Mouse (Mus musculus) forebrain, postnatal 0 days (tissue): ENCODE measurements around the gene Gpr179. TPM values are rescaled to one million over a fixed set of nuclear protein-coding genes. Genes with fewer than 3 reads are reported as not detected.

ENCODE experiments used
- ATAC-seq: fragments of 200-750 bp; cut with Nextera tagmentation; 2 replicates; pipeline ENCODE4 v1.8.0; 2017; ENCODE audit warnings: mild to moderate bottlenecking, moderate library complexity
- DNase-seq: peaks from one replicate; pipeline ENCODE4 v3.0.0-alpha.2; 2015
- H3K27ac ChIP-seq: fragments of 300-500 bp; sonication (generic); 2 replicates; pipeline ENCODE4 v1.5.1; 2014; ENCODE audit warnings: low read depth, mild to moderate bottlenecking, antibody characterized with exemption, low read length, moderate library complexity, mixed read lengths
- H3K27me3 ChIP-seq: fragments of 300-500 bp; sonication (generic); 2 replicates; pipeline ENCODE4 v1.6.1; 2014; ENCODE audit warnings: mild to moderate bottlenecking, low read length, mixed read lengths; ENCODE audit not compliant: insufficient read depth
- H3K36me3 ChIP-seq: fragments of 300-500 bp; sonication (generic); 2 replicates; pipeline ENCODE4 v1.6.1; 2014; ENCODE audit warnings: mild to moderate bottlenecking, moderate library complexity; ENCODE audit not compliant: insufficient read depth
- H3K4me1 ChIP-seq: fragments of 300-500 bp; sonication (generic); 2 replicates; pipeline ENCODE4 v1.6.1; 2014; ENCODE audit warnings: antibody characterized with exemption; ENCODE audit not compliant: insufficient read depth
- H3K4me2 ChIP-seq: fragments of 300-500 bp; sonication (generic); 2 replicates; pipeline ENCODE4 v1.6.1; 2014; ENCODE audit warnings: low read depth, mild to moderate bottlenecking, moderate library complexity
- H3K4me3 ChIP-seq: fragments of 300-500 bp; sonication (generic); 2 replicates; pipeline ENCODE4 v1.5.1; 2014; ENCODE audit warnings: low read depth, low read length, mixed read lengths
- H3K9ac ChIP-seq: fragments of 300-500 bp; sonication (generic); 2 replicates; pipeline ENCODE4 v1.6.1; 2014; ENCODE audit warnings: mild to moderate bottlenecking
- H3K9me3 ChIP-seq: fragments of 300-500 bp; sonication (generic); 2 replicates; pipeline ENCODE4 v1.6.1; 2016; ENCODE audit warnings: low read length
- CTCF ChIP-seq: sonication (generic); IDR thresholded peaks from 2 replicates; pipeline ENCODE4 v1.5.1; 2016; ENCODE audit warnings: antibody characterized with exemption, control low read depth, low read depth
- WGBS: fragments of 180-500 bp; shearing (Covaris S2); extraction: QIAGEN DNeasy Blood & Tissue Kit; methylation state at CpG from one replicate; pipeline ENCODE4 v1.1.7; 2014; 5-methylcytosine and 5-hydroxymethylcytosine counted together
- polyA plus RNA-seq: library from polyadenylated mRNA; unstranded; fragments of >200 nt; fragmentation: Nextera tagmentation; extraction: Ambion mirVana; gene quantifications from 2 replicates; pipeline ENCODE4 v1.2.1, GENCODE M21; 2015
- total RNA-seq: library from RNA; depleted of rRNA; stranded (reverse); fragments of >200 nt; gene quantifications from 2 replicates; pipeline ENCODE4 v1.2.3, GENCODE M21; 2014

Gpr179 gene
- total and polyA plus RNA-seq, 2 experiments from 2014 or later: 0.45 to 0.62 TPM

- ATAC-seq: no peak
- H3K27ac ChIP-seq: no peak overlapping the region
These were observed 8.3 kb downstream of the Gpr179 start for GRCm38 (mm10) chr11:97343619-97344018.

GRCm38 (mm10) chr11:97343175-97343574 lies 8.7 kb downstream of the Gpr179 start:
- no peak for ATAC-seq
- Histone ChIP-seq H3K9me3 (no peaks in the 10 kb centered on the region), H3K27me3 (no peaks in the 10 kb centered on the region), H3K27ac (no peak overlapping the region), H3K4me3 (no peak overlapping the region), H3K4me2 (no peak overlapping the region), H3K9ac (no peak overlapping the region), H3K36me3 (no peaks in the 10 kb centered on the region), H3K4me1 (no peaks in the 10 kb centered on the region)
- no peak for TF ChIP-seq CTCF
- WGBS: 45% methylated on average over 7 of the region's 8 CpGs
- DNase-seq: no peak

More at GRCm38 (mm10) chr11:97343619-97344018, 8.3 kb downstream of the Gpr179 start:
- no peaks in the 10 kb centered on the region for H3K9me3 ChIP-seq
- no peaks in the 10 kb centered on the region for H3K27me3 ChIP-seq
- no peak for TF ChIP-seq CTCF
- no peak overlapping the region for H3K9ac ChIP-seq
- H3K4me2 ChIP-seq: no peak overlapping the region
- no peak for DNase-seq
- H3K36me3 ChIP-seq: no peaks in the 10 kb centered on the region
- H3K4me1 ChIP-seq: no peaks in the 10 kb centered on the region
- 29% methylated on average over 17 of the region's 17 CpGs for WGBS
- H3K4me3 ChIP-seq: no peak overlapping the region

- WGBS: 24% methylated on average over 17 of the region's 17 CpGs
- Histone ChIP-seq H3K4me1 (no peaks in the 10 kb centered on the region), H3K27ac (no peak overlapping the region), H3K9me3 (no peaks in the 10 kb centered on the region), H3K9ac (no peak overlapping the region), H3K27me3 (no peaks in the 10 kb centered on the region), H3K4me3 (no peak overlapping the region), H3K36me3 (no peaks in the 10 kb centered on the region), H3K4me2 (peak overlapping the region; percentile 17; the same call in 1 of the 2 replicates)
- ATAC-seq (peak; percentile 50; the same call in 1 of the 2 replicates), DNase-seq (peak; percentile 79)
- TF ChIP-seq CTCF: no peak
These were observed 12.9 kb downstream of the Gpr179 start for GRCm38 (mm10) chr11:97338977-97339315.

- Histone ChIP-seq H3K27ac (no peak overlapping the region), H3K4me3 (no peak overlapping the region), H3K4me1 (no peaks in the 10 kb centered on the region), H3K9ac (no peak overlapping the region), H3K27me3 (no peaks in the 10 kb centered on the region), H3K36me3 (no peaks in the 10 kb centered on the region), H3K9me3 (no peaks in the 10 kb centered on the region), H3K4me2 (peak overlapping the region; percentile 17; the same call in 1 of the 2 replicates)
- no peak for DNase-seq
- no peak for TF ChIP-seq CTCF
- 46% methylated on average over 21 of the region's 21 CpGs for WGBS
- ATAC-seq: no peak
These were observed 13.4 kb downstream of the Gpr179 start for GRCm38 (mm10) chr11:97338302-97338976.

DNA sequence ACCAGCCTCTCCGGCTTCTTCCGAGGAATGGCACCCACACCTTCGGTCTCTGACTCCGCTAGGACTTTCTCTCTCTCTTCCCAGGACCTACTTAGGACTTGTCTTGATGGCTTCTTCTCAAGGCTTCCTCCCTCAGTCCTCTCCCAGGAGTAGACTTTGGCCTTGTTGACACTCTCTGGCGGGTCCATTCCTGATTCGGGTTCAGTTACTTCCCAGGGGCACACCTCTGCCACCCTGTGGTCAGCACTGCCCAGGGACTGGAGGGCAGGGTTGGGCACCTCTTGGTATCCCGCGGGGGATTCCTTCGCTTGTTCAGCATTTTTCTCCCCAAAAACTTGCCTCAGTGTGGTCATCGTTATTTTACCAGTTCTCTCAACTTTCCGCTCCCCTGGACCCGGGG lies 14.5 kb downstream of the Gpr179 start:
- Histone ChIP-seq H3K4me3 (no peak overlapping the region), H3K27ac (no peak overlapping the region), H3K9me3 (no peaks in the 10 kb centered on the region), H3K36me3 (no peaks in the 10 kb centered on the region), H3K27me3 (no peaks in the 10 kb centered on the region), H3K9ac (no peak overlapping the region), H3K4me1 (no peaks in the 10 kb centered on the region), H3K4me2 (no peak overlapping the region)
- WGBS: 93% methylated on average over 12 of the region's 12 CpGs
- ATAC-seq (no peak), DNase-seq (no peak)
- TF ChIP-seq CTCF: no peak

- no peak for TF ChIP-seq CTCF
- Histone ChIP-seq H3K4me1 (no peaks in the 10 kb centered on the region), H3K36me3 (no peaks in the 10 kb centered on the region), H3K9ac (no peak overlapping the region), H3K4me2 (no peak overlapping the region), H3K4me3 (no peak overlapping the region), H3K27ac (no peak overlapping the region), H3K27me3 (no peaks in the 10 kb centered on the region), H3K9me3 (no peaks in the 10 kb centered on the region)
- ATAC-seq (no peak), DNase-seq (no peak)
- WGBS: 73% methylated on average over 14 of the region's 14 CpGs
These were observed 15.0 kb downstream of the Gpr179 start for GRCm38 (mm10) chr11:97336751-97337345.

- ATAC-seq (no peak), DNase-seq (no peak)
- H3K9ac ChIP-seq: no peak overlapping the region
- H3K4me2 ChIP-seq: no peak overlapping the region
- WGBS: 64% methylated on average over 6 of the region's 6 CpGs
- TF ChIP-seq CTCF: no peak
- no peaks in the 10 kb centered on the region for H3K27me3 ChIP-seq
- H3K36me3 ChIP-seq: no peaks in the 10 kb centered on the region
- H3K4me1 ChIP-seq: no peaks in the 10 kb centered on the region
- no peaks in the 10 kb centered on the region for H3K9me3 ChIP-seq
- H3K4me3 ChIP-seq: no peak overlapping the region
- H3K27ac ChIP-seq: no peak overlapping the region
These were observed 15.6 kb downstream of the Gpr179 start for GRCm38 (mm10) chr11:97336238-97336637.
